ENCODE assay signal across 9 mouse cellular contexts in genomic region chr17:65788542-65789291, GRCm38 (mm10). TPM values are rescaled to one million over a fixed set of nuclear protein-coding genes. Genes with fewer than 3 reads are reported as not detected.
DNase-seq lines count a peak whose midpoint lies in the region; ATAC-seq and TF ChIP-seq lines count a peak whose summit lies in the region.
"Had no signal": no experiment of that assay in that cellular context is flagged by ENCODE, and none has a peak within 500 bp of the region (broad histone marks: within the 10 kb centered on the region; RNA-seq: fewer than 3 reads in every experiment).

No protein-coding gene starts in this region.

- no peak for TF ChIP-seq CTCF in heart, adult 2 months (IDR thresholded peaks at IDR 0.05)

- peaks cover 8% of the 10 kb centered on the region for H3K4me1 ChIP-seq in heart, adult 2 months (ENCODE audit: control insufficient read depth, insufficient read depth, low read length)
- peaks cover 23% of the 10 kb centered on the region; the same call in 1 of the 2 replicates for H3K4me1 ChIP-seq in heart, embryonic 10.5 days
- H3K4me1 ChIP-seq in midbrain, embryonic 13.5 days (replicated peaks): peaks cover 23% of the 10 kb centered on the region
- H3K4me1 ChIP-seq in midbrain, embryonic 14.5 days (ENCODE audit: control insufficient read depth, insufficient read depth, low read length): peaks cover 14% of the 10 kb centered on the region

- H3K27ac ChIP-seq in heart, adult 2 months: no peak overlapping the region
- H3K27ac ChIP-seq in heart, embryonic 10.5 days: no peak overlapping the region
- H3K27ac ChIP-seq in midbrain, embryonic 13.5 days: no peak overlapping the region; the same call in 1 of the 2 replicates
- H3K27ac ChIP-seq in midbrain, embryonic 14.5 days (replicated peaks; ENCODE audit: low read depth, low read length): no peak overlapping the region
- H3K27ac ChIP-seq: intestine, embryonic 15.5 days had no signal

- intact Hi-C loops in heart, adult 2 months (cut with DNase I): no loop called here
- intact Hi-C loops in heart, postnatal 25 days (cut with DNase I): loop anchor here (5.0 kb wide), 1 partner anchor 81 kb away; no protein-coding TSS in a partner anchor

- H3K4me2 ChIP-seq in midbrain, embryonic 13.5 days (replicated peaks): no peak overlapping the region
- H3K4me2 ChIP-seq in midbrain, embryonic 14.5 days (ENCODE audit: low read length): no peak overlapping the region
- H3K4me2 ChIP-seq: intestine, embryonic 15.5 days had no signal

- ATAC-seq in midbrain, embryonic 13.5 days: 0 out of 2 replicates have a peak, but pooled peaks have one; percentile 31
- no peak for ATAC-seq in midbrain, embryonic 14.5 days (ENCODE audit: low FRiP score, low TSS enrichment)
- ATAC-seq: intestine, embryonic 15.5 days had no signal

- WGBS in heart, adult 2 months: 50% methylated on average over 12 of the region's 12 CpGs
- 79% methylated on average over 12 of the region's 12 CpGs for WGBS in heart, embryonic 10.5 days
- 77% methylated on average over 12 of the region's 12 CpGs for WGBS in midbrain, embryonic 13.5 days
- WGBS in midbrain, embryonic 14.5 days: 80% methylated on average over 12 of the region's 12 CpGs

- H3K36me3 ChIP-seq in heart, adult 2 months (ENCODE audit: control insufficient read depth, insufficient read depth, low read length): peaks cover 2% of the 10 kb centered on the region; the same call in 1 of the 2 replicates
- peaks cover 21% of the 10 kb centered on the region for H3K36me3 ChIP-seq in heart, embryonic 10.5 days
- peaks cover 11% of the 10 kb centered on the region for H3K36me3 ChIP-seq in midbrain, embryonic 13.5 days
- peaks cover 11% of the 10 kb centered on the region; the same call in 1 of the 2 replicates for H3K36me3 ChIP-seq in midbrain, embryonic 14.5 days (ENCODE audit: control insufficient read depth, insufficient read depth, low read length)
- H3K36me3 ChIP-seq: intestine, embryonic 15.5 days had no signal

- no peak for TF ChIP-seq POLR2A in heart, adult 2 months (IDR thresholded peaks at IDR 0.05; ENCODE audit: insufficient read depth, low read depth, low read length)

- H3K9ac ChIP-seq in heart, adult 2 months (ENCODE audit: low read depth, low read length): no peak overlapping the region
- H3K9ac ChIP-seq in midbrain, embryonic 13.5 days (replicated peaks): no peak overlapping the region
- no peak overlapping the region for H3K9ac ChIP-seq in midbrain, embryonic 14.5 days (replicated peaks; ENCODE audit: low read length)
- H3K9ac ChIP-seq: intestine, embryonic 15.5 days had no signal

- H3K9me3 ChIP-seq in heart, embryonic 10.5 days: no peaks in the 10 kb centered on the region
- H3K9me3 ChIP-seq in midbrain, embryonic 13.5 days: no peaks in the 10 kb centered on the region
- H3K9me3 ChIP-seq in midbrain, embryonic 14.5 days (ENCODE audit: control insufficient read depth, low read length): no peaks in the 10 kb centered on the region
- H3K9me3 ChIP-seq: intestine, embryonic 15.5 days had no signal

- peaks cover 7% of the 10 kb centered on the region for H3K79me2 ChIP-seq in heart, adult 2 months (replicated peaks; ENCODE audit: control insufficient read depth, insufficient read depth, low read length)

- H3K27me3 ChIP-seq in heart, adult 2 months (ENCODE audit: control insufficient read depth, insufficient read depth, low read length): no peaks in the 10 kb centered on the region
- H3K27me3 ChIP-seq in heart, embryonic 10.5 days (ENCODE audit: insufficient read depth, poor library complexity, severe bottlenecking): no peaks in the 10 kb centered on the region
- H3K27me3 ChIP-seq in midbrain, embryonic 13.5 days: no peaks in the 10 kb centered on the region
- H3K27me3 ChIP-seq in midbrain, embryonic 14.5 days (ENCODE audit: control insufficient read depth, insufficient read depth, low read length): no peaks in the 10 kb centered on the region
- H3K27me3 ChIP-seq: intestine, embryonic 15.5 days had no signal

- peak; percentile 78 to 84 for DNase-seq in heart, adult 2 months
- DNase-seq in heart, embryonic 10.5 days (ENCODE audit: low spot score): no peak
- no peak for DNase-seq in midbrain, embryonic 14.5 days
- peak; percentile 65 for DNase-seq in heart, postnatal 25 days (ENCODE audit: low spot score)
- peak; percentile 68 for DNase-seq in yolk sac, embryonic 10.5 days (ENCODE audit: low spot score)
- no peak for DNase-seq in urinary bladder, postnatal 14 days (ENCODE audit: low spot score)
- no peak for DNase-seq in frontal cortex, postnatal 14 days (ENCODE audit: low spot score in 2 of 2)

- TF ChIP-seq EP300 in heart, adult 2 months (IDR thresholded peaks at IDR 0.05; ENCODE audit: insufficient read depth, low read depth, low read length): no peak

- H3K4me3 ChIP-seq in heart, adult 2 months: no peak overlapping the region
- no peak overlapping the region for H3K4me3 ChIP-seq in heart, embryonic 10.5 days
- no peak overlapping the region for H3K4me3 ChIP-seq in midbrain, embryonic 13.5 days (replicated peaks)
- no peak overlapping the region for H3K4me3 ChIP-seq in midbrain, embryonic 14.5 days (replicated peaks; ENCODE audit: low read depth, low read length)
- H3K4me3 ChIP-seq: intestine, embryonic 15.5 days had no signal

RNA-seq across cellular contexts. Expression of gene Ppp4r1, which starts 6.3 kb away (rescaled TPM):
- total RNA-seq in heart, adult 2 months (2021): 10 to 100 TPM; 36.9 to 43.3 TPM
- 25.3 and 50.3 TPM in 2 replicates for polyA plus RNA-seq in heart, adult 2 months (2012; rRNA removed)
- polyA plus RNA-seq in heart, embryonic 10.5 days (2016; fragmentation: Nextera tagmentation; extraction: Ambion mirVana): 42.9 and 43.2 TPM in 2 replicates
- polyA plus RNA-seq in midbrain, embryonic 13.5 days (2015; fragmentation: Nextera tagmentation; extraction: Ambion mirVana): 48.0 and 51.2 TPM in 2 replicates
- 45.0 and 54.0 TPM in 2 replicates for polyA plus RNA-seq in midbrain, embryonic 14.5 days (2014; fragmentation: Nextera tagmentation; extraction: Ambion mirVana)
- total RNA-seq in heart, postnatal 25 days (2021): 10 to 100 TPM; 41.7 to 48.5 TPM

RNA-seq across cellular contexts. Expression of gene Rab31, which starts 16.2 kb away (rescaled TPM):
- total RNA-seq in heart, adult 2 months (2021): 10 to 100 TPM; 12.5 to 16.5 TPM
- 13.0 and 22.2 TPM in 2 replicates for polyA plus RNA-seq in heart, adult 2 months (2012; rRNA removed)
- polyA plus RNA-seq in heart, embryonic 10.5 days (2016; fragmentation: Nextera tagmentation; extraction: Ambion mirVana): 35.7 and 42.2 TPM in 2 replicates
- 71.6 and 74.8 TPM in 2 replicates for polyA plus RNA-seq in midbrain, embryonic 13.5 days (2015; fragmentation: Nextera tagmentation; extraction: Ambion mirVana)
- polyA plus RNA-seq in midbrain, embryonic 14.5 days (2014; fragmentation: Nextera tagmentation; extraction: Ambion mirVana): 67.8 and 90.2 TPM in 2 replicates
- 10 to 100 TPM; 18.9 to 19.2 TPM for total RNA-seq in heart, postnatal 25 days (2021)

Comparison
In these comparisons a context has a peak if more than half of its experiments do, and no peak if none do; other contexts are left out.
1. DNase-seq: peak in heart, adult 2 months (2 of 2), heart, postnatal 25 days (single experiment) and yolk sac, embryonic 10.5 days (single experiment); none in heart, embryonic 10.5 days (single experiment), midbrain, embryonic 14.5 days (single experiment), urinary bladder, postnatal 14 days (single experiment) and frontal cortex, postnatal 14 days (0 of 2).